Mouse (Mus musculus): ENCODE measurements at regions not wholly inside any gene's neighbourhood (a gene's known extent, or its start where the extent isn't known, plus 50 kb on each side); places are given as distances from the start of the nearest gene placed in this dataset.

GRCm38 (mm10) chr3:80255304-80255703, 371.0 kb downstream of the Fam198b start:
- DNase-seq (ENCODE audit: low spot score in 2 of 2): no peak

- DNase-seq (ENCODE audit: low spot score in 2 of 2): no peak
Observed at GRCm38 (mm10) chr3:80256383-80256782, 372.1 kb downstream of the Fam198b start.

GRCm38 (mm10) chr3:80263095-80263494, 378.8 kb downstream of the Fam198b start:
- no peak for DNase-seq (ENCODE audit: low spot score in 2 of 2)

- DNase-seq (ENCODE audit: low spot score in 2 of 2): no peak
Observed at GRCm38 (mm10) chr3:80284656-80285055, 400.3 kb downstream of the Fam198b start.

- no peak for DNase-seq (ENCODE audit: low spot score in 2 of 2)
Observed at GRCm38 (mm10) chr3:80285246-80285645, 400.9 kb downstream of the Fam198b start.

GRCm38 (mm10) chr3:80293485-80293884, 409.2 kb downstream of the Fam198b start:
- no peak for DNase-seq (ENCODE audit: low spot score in 2 of 2)

- no peak for DNase-seq (ENCODE audit: low spot score in 2 of 2)
Observed at GRCm38 (mm10) chr3:80307632-80308031, 423.3 kb downstream of the Fam198b start.

- no peak for DNase-seq (ENCODE audit: low spot score in 2 of 2)
Observed at GRCm38 (mm10) chr3:80309931-80310330, 425.6 kb downstream of the Fam198b start.

GRCm38 (mm10) chr3:80311689-80312088, 427.4 kb downstream of the Fam198b start:
- DNase-seq (ENCODE audit: low spot score in 2 of 2): no peak

GRCm38 (mm10) chr3:80322291-80322690, 438.0 kb downstream of the Fam198b start:
- DNase-seq (ENCODE audit: low spot score in 2 of 2): no peak

GRCm38 (mm10) chr3:80324726-80325125, 440.4 kb downstream of the Fam198b start:
- DNase-seq (ENCODE audit: low spot score in 2 of 2): no peak

GRCm38 (mm10) chr3:80331776-80332175, 447.4 kb downstream of the Fam198b start:
- no peak for DNase-seq (ENCODE audit: low spot score in 2 of 2)

- DNase-seq (ENCODE audit: low spot score in 2 of 2): no peak
Observed at GRCm38 (mm10) chr3:80334446-80334893, 450.1 kb downstream of the Fam198b start.

- DNase-seq (ENCODE audit: low spot score in 2 of 2): no peak
Observed at GRCm38 (mm10) chr3:80336123-80336674, 451.9 kb downstream of the Fam198b start.

GRCm38 (mm10) chr3:80367972-80368371, 434.7 kb downstream of the Gria2 start:
- no peak for DNase-seq (ENCODE audit: low spot score in 2 of 2)

- DNase-seq (ENCODE audit: low spot score in 2 of 2): no peak
Observed at GRCm38 (mm10) chr3:80369214-80369941, 433.3 kb downstream of the Gria2 start.

GRCm38 (mm10) chr3:80372436-80372835, 430.2 kb downstream of the Gria2 start:
- DNase-seq (ENCODE audit: low spot score in 2 of 2): no peak

GRCm38 (mm10) chr3:80385986-80386385, 416.6 kb downstream of the Gria2 start:
- no peak for DNase-seq (ENCODE audit: low spot score in 2 of 2)

- DNase-seq (ENCODE audit: low spot score in 2 of 2): no peak
Observed at GRCm38 (mm10) chr3:80396240-80396639, 406.4 kb downstream of the Gria2 start.

GRCm38 (mm10) chr3:80420453-80420852, 382.2 kb downstream of the Gria2 start:
- DNase-seq (ENCODE audit: low spot score in 2 of 2): no peak

- DNase-seq (ENCODE audit: low spot score in 2 of 2): no peak
Observed at GRCm38 (mm10) chr3:80421461-80421860, 381.2 kb downstream of the Gria2 start.

- DNase-seq (ENCODE audit: low spot score in 2 of 2): no peak
Observed at GRCm38 (mm10) chr3:80422106-80422505, 380.5 kb downstream of the Gria2 start.

GRCm38 (mm10) chr3:80422646-80423045, 380.0 kb downstream of the Gria2 start:
- no peak for DNase-seq (ENCODE audit: low spot score in 2 of 2)

Data from spleen, postnatal 10 days (tissue).